Mouse (Mus musculus) heart, adult 2 months (tissue): ENCODE measurements at regions not wholly inside any gene's neighbourhood (a gene's known extent, or its start where the extent isn't known, plus 50 kb on each side); places are given as distances from the start of the nearest gene placed in this dataset.

Source experiments
- EP300 ChIP-seq: fragments of 200-500 bp; IDR thresholded peaks from 2 replicates; pipeline ENCODE4 v1.6.1; 2011; ENCODE audit warnings: low read depth, low read length, control low read depth; ENCODE audit not compliant: insufficient read depth
- POLR2A ChIP-seq: fragments of 200-500 bp; IDR thresholded peaks from 2 replicates; pipeline ENCODE4 v1.6.1; 2011; ENCODE audit warnings: mild to moderate bottlenecking, low read depth, low read length, control low read depth; ENCODE audit not compliant: insufficient read depth

- TF ChIP-seq POLR2A (no peak), EP300 (no peak)
Measured at GRCm38 (mm10) chr19:44678686-44679085, 77.2 kb upstream of the Pax2 start.
